Mouse (Mus musculus): ENCODE results near the gene Dynlt1b.
"Not testable (repeated sequence)": the region's sequence is repeated elsewhere in the genome, so short reads cannot be mapped to it uniquely, and the experiment has no call there.

DNA sequence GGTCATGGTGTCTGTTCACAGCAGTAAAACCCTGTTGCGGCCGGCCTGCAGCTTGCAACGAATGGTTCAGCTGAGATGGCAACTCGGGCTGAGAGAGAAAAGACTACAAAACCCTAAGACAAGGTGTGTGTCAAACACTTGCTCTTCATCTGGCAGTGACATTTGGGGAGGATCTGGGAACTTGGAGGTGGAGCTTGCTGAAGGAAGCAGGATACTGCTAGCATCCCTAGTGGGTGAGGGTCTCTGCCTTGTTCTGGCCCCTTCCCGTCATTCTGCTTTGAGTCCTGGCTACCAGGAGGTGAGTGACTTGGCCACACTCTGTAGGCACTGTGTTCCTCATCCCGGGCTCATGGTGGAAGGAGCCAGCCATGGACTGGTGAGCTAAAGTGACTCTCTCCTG, 8.2 kb downstream of the Dynlt1b start:
- not testable (repeated sequence) for TF ChIP-seq CTCF (IDR thresholded peaks at IDR 0.05; ENCODE audit: extremely low read depth, insufficient read depth, insufficient read length, insufficient replicate concordance); POLR2A (IDR thresholded peaks at IDR 0.05; ENCODE audit: low read depth, low read length)
